Mouse (Mus musculus) bone marrow macrophage, adult 2 months (primary cell): ENCODE measurements around the gene Rnf157.

ENCODE experiments used
- CTCF ChIP-seq: IDR thresholded peaks from 2 replicates; pipeline ENCODE4 v1.5.1; 2012; ENCODE audit warnings: low read depth, mild to moderate bottlenecking, low read length, moderate library complexity
- POLR2A ChIP-seq: IDR thresholded peaks from 2 replicates; pipeline ENCODE4 v1.6.1; 2012; ENCODE audit warnings: mild to moderate bottlenecking, low read depth, low read length, borderline replicate concordance

GRCm38 (mm10) chr11:116442129-116442866 lies 29.5 kb upstream of the Rnf157 start:
- TF ChIP-seq POLR2A = no peak
- no peak for TF ChIP-seq CTCF
